Mouse (Mus musculus) heart, embryonic 15.5 days (tissue): ENCODE data around the gene Hivep2. TPM values are rescaled to one million over a fixed set of nuclear protein-coding genes. Genes with fewer than 3 reads are reported as not detected.

Experiments
- ATAC-seq: fragments of 200-750 bp; cut with Nextera tagmentation; replicated peaks from 2 replicates; pipeline ENCODE4 v1.8.0; 2017; ENCODE audit warnings: low read depth, moderate TSS enrichment; ENCODE audit not compliant: insufficient number of reproducible peaks, insufficient read depth, low FRiP score
- H3K27ac ChIP-seq: fragments of 300-500 bp; sonication (generic); 2 replicates; pipeline ENCODE4 v1.5.1; 2015; ENCODE audit warnings: mild to moderate bottlenecking, inconsistent platforms
- H3K27me3 ChIP-seq: fragments of 300-500 bp; sonication (generic); 2 replicates; pipeline ENCODE4 v1.6.1; 2015; ENCODE audit warnings: inconsistent platforms
- H3K36me3 ChIP-seq: fragments of 300-500 bp; sonication (generic); 2 replicates; pipeline ENCODE4 v1.6.1; 2015; ENCODE audit warnings: mild to moderate bottlenecking, inconsistent platforms
- H3K4me1 ChIP-seq: fragments of 300-500 bp; sonication (generic); replicated peaks from 2 replicates; pipeline ENCODE4 v1.6.1; 2015; ENCODE audit warnings: inconsistent platforms
- H3K4me2 ChIP-seq: fragments of 300-500 bp; sonication (generic); 2 replicates; pipeline ENCODE4 v1.6.1; 2015; ENCODE audit warnings: inconsistent platforms, mild to moderate bottlenecking, moderate library complexity
- H3K4me3 ChIP-seq: fragments of 300-500 bp; sonication (generic); 2 replicates; pipeline ENCODE4 v1.5.1; 2015; ENCODE audit warnings: mild to moderate bottlenecking, inconsistent platforms
- H3K9ac ChIP-seq: fragments of 300-500 bp; sonication (generic); 2 replicates; pipeline ENCODE4 v1.6.1; 2015; ENCODE audit warnings: mild to moderate bottlenecking, inconsistent platforms
- H3K9me3 ChIP-seq: fragments of 300-500 bp; sonication (generic); replicated peaks from 2 replicates; pipeline ENCODE4 v1.6.1; 2016; ENCODE audit warnings: inconsistent platforms
- WGBS: fragments of 180-500 bp; shearing (Covaris S2); methylation state at CpG from one replicate; pipeline ENCODE4 v1.1.7; 2015; ENCODE audit warnings: mixed read lengths; 5-methylcytosine and 5-hydroxymethylcytosine counted together
- polyA plus RNA-seq: library from polyadenylated mRNA; unstranded; fragments of >200 nt; fragmentation: Nextera tagmentation; extraction: Ambion mirVana; gene quantifications from 2 replicates; pipeline ENCODE4 v1.2.1, GENCODE M21; 2015

Gene Hivep2
- polyA plus RNA-seq, 1 experiment from 2014 or later, result 4.8 TPM

DNA sequence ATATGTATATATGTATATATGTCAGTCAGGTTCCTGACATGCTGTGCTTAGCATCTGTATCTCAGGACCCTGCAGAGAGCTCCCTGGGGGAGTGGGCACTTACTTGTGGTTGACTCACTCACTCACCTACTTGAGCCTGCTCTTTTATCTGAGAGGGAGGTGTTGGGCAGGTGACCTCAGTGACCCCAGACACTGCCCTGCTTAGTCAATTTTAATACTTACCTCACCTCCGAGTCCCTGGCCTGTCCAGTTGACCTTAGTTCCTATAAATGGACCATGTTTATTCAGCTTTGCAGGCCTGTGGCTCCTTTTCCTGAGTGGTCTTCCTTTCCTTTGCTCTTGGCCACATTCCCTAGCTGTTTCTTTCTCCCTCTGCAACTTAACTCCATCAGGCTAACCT lies 61.9 kb downstream of the Hivep2 start:
- ATAC-seq, result no peak
- Histone ChIP-seq H3K36me3 (no peaks in the 10 kb centered on the region), H3K4me3 (no peak overlapping the region), H3K27me3 (no peaks in the 10 kb centered on the region), H3K27ac (no peak overlapping the region), H3K4me1 (peaks cover 11% of the 10 kb centered on the region; the same call in 1 of the 2 replicates), H3K9ac (no peak overlapping the region), H3K9me3 (no peaks in the 10 kb centered on the region), H3K4me2 (no peak overlapping the region)
- WGBS, result 54% methylated on average over 1 of the region's 1 CpGs

DNA sequence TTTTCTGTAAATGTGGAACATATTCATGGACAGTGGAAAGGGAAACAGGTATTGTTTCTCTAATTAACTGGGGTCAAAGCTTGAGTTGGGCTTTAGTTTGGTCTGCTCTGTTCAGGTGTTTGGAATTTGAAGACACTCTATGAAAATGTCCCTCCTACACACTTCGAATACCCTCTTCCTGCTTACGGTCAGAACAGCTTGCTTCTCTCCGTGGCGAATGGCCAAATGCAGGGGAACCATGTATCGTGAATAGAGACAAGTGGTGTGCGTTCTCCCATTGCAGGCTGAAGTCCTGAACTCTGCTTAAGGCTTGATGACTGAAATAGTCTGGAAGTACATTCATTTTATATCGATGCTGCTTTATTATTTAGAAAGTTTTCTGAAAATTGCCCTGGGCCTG lies 63.1 kb downstream of the Hivep2 start:
- no peak overlapping the region for H3K4me2 ChIP-seq
- 72% methylated on average over 7 of the region's 7 CpGs for WGBS
- H3K4me1 ChIP-seq, result peaks cover 8% of the 10 kb centered on the region; the same call in 1 of the 2 replicates
- ATAC-seq, result no peak
- H3K27ac ChIP-seq, result no peak overlapping the region
- no peaks in the 10 kb centered on the region for H3K9me3 ChIP-seq
- no peaks in the 10 kb centered on the region for H3K36me3 ChIP-seq
- no peak overlapping the region for H3K4me3 ChIP-seq
- H3K9ac ChIP-seq, result no peak overlapping the region
- no peaks in the 10 kb centered on the region for H3K27me3 ChIP-seq

DNA sequence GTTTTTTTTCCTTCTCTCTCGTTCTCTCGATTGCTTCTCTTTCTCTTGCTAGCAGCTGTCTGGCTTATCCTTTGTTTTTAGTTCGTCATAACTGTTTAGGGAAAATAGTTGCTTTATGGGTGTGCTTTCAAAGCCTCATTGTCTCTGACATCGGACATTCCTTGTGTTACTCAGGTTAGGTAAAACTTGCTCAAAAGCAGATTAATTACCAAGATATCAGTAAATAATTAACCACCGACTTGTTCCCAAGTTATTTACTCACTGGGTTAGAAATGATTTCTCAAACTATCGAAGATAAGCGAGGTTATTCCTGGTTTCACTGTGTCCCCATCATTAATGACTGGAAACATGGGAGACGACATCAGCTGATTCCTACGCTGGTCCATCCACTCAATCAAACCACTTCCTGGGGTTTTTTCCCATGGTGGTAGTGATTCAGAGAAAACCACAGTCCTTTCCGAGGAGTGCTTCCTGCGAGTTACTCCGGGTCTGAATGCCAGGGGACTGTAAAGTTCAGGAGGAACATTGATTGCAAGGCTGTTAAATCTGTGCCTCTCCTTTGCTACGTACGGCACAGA lies 64.7 kb downstream of the Hivep2 start:
- H3K36me3 ChIP-seq, result no peaks in the 10 kb centered on the region

DNA sequence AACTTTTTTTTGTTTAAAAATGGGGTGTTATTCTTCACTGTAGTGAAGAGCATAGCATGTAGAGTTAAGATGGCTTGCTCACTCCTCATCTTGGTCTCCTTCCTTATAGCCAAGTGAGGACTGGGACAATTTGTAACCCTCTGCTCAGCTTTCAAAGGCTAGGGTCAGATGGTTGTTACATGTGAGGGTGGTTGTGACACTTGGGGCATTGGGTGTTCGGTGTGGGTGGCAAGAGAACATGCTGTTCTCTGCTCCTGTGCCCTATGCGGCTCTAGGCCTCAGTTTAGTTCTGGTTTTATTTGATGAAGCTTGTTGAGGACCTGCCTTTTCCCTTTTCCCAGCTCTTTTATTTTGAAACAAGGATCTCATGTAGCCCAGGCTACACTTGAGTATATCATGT lies 66.7 kb downstream of the Hivep2 start:
- H3K27ac ChIP-seq, result no peak overlapping the region
- no peaks in the 10 kb centered on the region for H3K9me3 ChIP-seq
- H3K4me3 ChIP-seq, result no peak overlapping the region
- no peak for ATAC-seq
- no peaks in the 10 kb centered on the region for H3K27me3 ChIP-seq
- H3K9ac ChIP-seq, result no peak overlapping the region
- no peaks in the 10 kb centered on the region for H3K36me3 ChIP-seq
- 89% methylated on average over 2 of the region's 2 CpGs for WGBS
- no peak overlapping the region for H3K4me2 ChIP-seq
- peaks cover 5% of the 10 kb centered on the region; the same call in 1 of the 2 replicates for H3K4me1 ChIP-seq

More for the DNA sequence above, 64.7 kb downstream of the Hivep2 start:
- peaks cover 5% of the 10 kb centered on the region; the same call in 1 of the 2 replicates for H3K4me1 ChIP-seq
- no peak for ATAC-seq
- no peak overlapping the region for H3K4me2 ChIP-seq
- 84% methylated on average over 14 of the region's 14 CpGs for WGBS
- H3K27me3 ChIP-seq, result no peaks in the 10 kb centered on the region
- H3K9ac ChIP-seq, result no peak overlapping the region
- no peak overlapping the region for H3K4me3 ChIP-seq
- H3K9me3 ChIP-seq, result no peaks in the 10 kb centered on the region
- H3K27ac ChIP-seq, result no peak overlapping the region

DNA sequence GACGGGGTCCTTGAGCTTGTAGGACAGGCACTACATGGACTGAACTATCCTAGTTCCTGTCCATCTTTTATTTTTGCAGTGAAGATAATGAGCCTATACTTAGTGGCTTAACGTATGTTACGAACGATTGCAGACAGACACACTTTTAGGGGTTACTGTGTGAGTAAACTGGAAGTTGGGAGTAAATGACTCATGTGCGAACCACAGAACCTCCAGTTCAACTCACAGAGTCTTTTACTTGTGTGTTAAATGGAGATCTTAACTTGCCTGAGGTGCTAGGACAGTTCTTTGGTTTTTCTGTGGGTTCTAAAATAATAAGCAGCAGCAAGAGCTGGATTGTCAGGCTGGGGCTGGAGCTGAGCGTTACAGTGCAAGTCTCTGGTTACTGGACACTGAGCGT lies 68.2 kb downstream of the Hivep2 start:
- peaks cover 3% of the 10 kb centered on the region; the same call in 1 of the 2 replicates for H3K4me1 ChIP-seq
- 89% methylated on average over 7 of the region's 7 CpGs for WGBS
- H3K27me3 ChIP-seq, result no peaks in the 10 kb centered on the region
- ATAC-seq, result no peak
- H3K9ac ChIP-seq, result no peak overlapping the region
- H3K36me3 ChIP-seq, result no peaks in the 10 kb centered on the region
- H3K4me3 ChIP-seq, result no peak overlapping the region
- H3K4me2 ChIP-seq, result no peak overlapping the region
- H3K27ac ChIP-seq, result no peak overlapping the region
- H3K9me3 ChIP-seq, result no peaks in the 10 kb centered on the region

DNA sequence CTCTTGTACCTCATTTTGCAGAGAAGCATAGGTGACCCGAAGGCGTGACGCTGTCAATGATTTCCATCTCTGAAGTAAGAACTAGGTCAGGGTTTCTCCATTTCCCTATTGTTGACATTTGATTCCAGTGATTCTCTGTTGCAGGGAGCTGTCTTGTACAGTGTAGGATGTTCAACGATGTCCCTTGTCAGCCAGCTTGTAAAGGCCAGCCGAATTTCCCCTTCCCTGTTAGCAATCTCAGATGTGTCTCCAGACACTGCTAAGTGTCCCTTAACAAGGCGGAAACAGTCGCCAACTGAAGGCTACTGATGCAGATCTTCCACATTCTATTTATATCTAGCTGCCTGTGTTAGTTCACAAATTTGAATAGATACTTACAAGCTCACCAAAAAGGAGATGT lies 68.9 kb downstream of the Hivep2 start:
- Histone ChIP-seq H3K4me2 (no peak overlapping the region), H3K36me3 (no peaks in the 10 kb centered on the region), H3K27me3 (no peaks in the 10 kb centered on the region), H3K4me1 (peaks cover 3% of the 10 kb centered on the region; the same call in 1 of the 2 replicates), H3K9ac (no peak overlapping the region), H3K27ac (no peak overlapping the region), H3K4me3 (no peak overlapping the region), H3K9me3 (no peaks in the 10 kb centered on the region)
- ATAC-seq, result no peak
- 64% methylated on average over 7 of the region's 7 CpGs for WGBS

DNA sequence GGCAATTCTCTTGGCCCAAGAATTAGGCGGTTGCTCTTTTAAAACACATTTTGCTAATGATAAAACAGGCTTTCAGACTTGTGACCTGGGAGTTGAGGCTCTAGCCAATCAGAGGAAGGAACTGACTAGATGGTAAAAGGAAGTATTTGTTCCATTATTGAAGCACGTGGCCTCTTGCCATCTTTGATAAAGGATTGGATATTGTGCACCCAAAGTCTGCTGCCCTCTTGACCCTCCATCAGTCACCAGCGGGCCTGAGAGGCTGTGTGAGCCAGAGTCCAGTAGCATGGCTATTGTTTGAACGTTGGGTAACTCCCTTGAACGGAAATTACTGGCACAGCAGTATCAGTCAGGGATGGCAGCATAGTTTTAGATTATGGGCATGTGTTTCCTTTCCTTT lies 69.7 kb downstream of the Hivep2 start:
- no peaks in the 10 kb centered on the region for H3K27me3 ChIP-seq
- H3K36me3 ChIP-seq, result no peaks in the 10 kb centered on the region
- no peak overlapping the region for H3K27ac ChIP-seq
- no peak overlapping the region for H3K4me2 ChIP-seq
- H3K4me1 ChIP-seq, result peaks cover 3% of the 10 kb centered on the region; the same call in 1 of the 2 replicates
- H3K9ac ChIP-seq, result no peak overlapping the region
- no peak overlapping the region for H3K4me3 ChIP-seq
- 64% methylated on average over 5 of the region's 5 CpGs for WGBS
- no peaks in the 10 kb centered on the region for H3K9me3 ChIP-seq
- no peak for ATAC-seq

DNA sequence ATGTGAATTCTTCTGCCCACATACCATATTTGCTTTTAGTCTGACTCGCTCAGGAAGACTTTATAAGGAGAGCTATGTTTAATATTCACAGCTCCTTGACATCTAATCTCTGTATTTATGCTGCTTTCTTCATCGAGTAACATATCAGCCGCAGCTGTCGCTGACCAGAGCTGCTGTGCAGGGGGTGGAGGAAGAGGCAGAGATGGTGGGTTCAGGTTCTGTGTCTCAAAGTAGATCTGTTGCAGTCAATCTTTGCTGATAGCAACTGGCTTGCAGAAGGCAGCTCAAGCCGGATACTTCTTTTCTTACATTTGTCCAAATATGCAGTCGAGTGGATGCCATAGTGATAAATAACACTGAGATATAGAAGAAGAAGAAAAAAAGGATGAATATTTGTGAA lies 70.6 kb downstream of the Hivep2 start:
- no peaks in the 10 kb centered on the region for H3K9me3 ChIP-seq
- H3K27me3 ChIP-seq, result no peaks in the 10 kb centered on the region
- H3K9ac ChIP-seq, result no peak overlapping the region
- no peaks in the 10 kb centered on the region for H3K36me3 ChIP-seq
- 67% methylated on average over 6 of the region's 6 CpGs for WGBS
- no peak overlapping the region for H3K4me3 ChIP-seq
- peaks cover 7% of the 10 kb centered on the region; the same call in 1 of the 2 replicates for H3K4me1 ChIP-seq
- H3K27ac ChIP-seq, result no peak overlapping the region
- ATAC-seq, result no peak
- H3K4me2 ChIP-seq, result no peak overlapping the region

DNA sequence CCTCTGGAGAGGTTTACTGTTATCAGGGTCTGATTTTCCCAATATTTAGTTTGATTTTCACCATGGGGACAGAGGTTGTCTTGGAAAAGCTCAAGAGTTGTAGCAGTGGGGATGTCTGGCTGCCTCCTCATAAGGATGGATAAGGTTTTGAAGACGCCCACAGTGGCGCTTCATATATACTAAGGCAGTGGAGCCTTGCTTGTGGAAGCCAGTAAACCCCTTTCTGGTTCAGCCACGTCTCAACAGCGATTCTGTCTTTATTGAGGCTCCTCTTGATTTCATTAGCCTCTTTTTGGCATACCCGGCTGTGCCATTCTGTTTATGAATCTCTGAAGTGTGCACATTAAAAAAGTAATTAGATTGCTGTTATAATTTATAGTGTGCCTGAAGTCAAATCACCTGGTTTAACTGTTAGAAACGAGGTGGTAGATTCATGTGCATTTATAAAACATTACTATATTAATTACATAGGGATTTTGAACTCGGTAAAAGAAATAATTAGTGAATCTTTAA lies 72.2 kb downstream of the Hivep2 start:
- Histone ChIP-seq H3K9me3 (no peaks in the 10 kb centered on the region), H3K4me1 (peaks cover 7% of the 10 kb centered on the region; the same call in 1 of the 2 replicates), H3K4me2 (no peak overlapping the region), H3K9ac (no peak overlapping the region), H3K36me3 (no peaks in the 10 kb centered on the region), H3K4me3 (no peak overlapping the region), H3K27ac (no peak overlapping the region), H3K27me3 (no peaks in the 10 kb centered on the region)
- 86% methylated on average over 7 of the region's 7 CpGs for WGBS
- ATAC-seq, result no peak

DNA sequence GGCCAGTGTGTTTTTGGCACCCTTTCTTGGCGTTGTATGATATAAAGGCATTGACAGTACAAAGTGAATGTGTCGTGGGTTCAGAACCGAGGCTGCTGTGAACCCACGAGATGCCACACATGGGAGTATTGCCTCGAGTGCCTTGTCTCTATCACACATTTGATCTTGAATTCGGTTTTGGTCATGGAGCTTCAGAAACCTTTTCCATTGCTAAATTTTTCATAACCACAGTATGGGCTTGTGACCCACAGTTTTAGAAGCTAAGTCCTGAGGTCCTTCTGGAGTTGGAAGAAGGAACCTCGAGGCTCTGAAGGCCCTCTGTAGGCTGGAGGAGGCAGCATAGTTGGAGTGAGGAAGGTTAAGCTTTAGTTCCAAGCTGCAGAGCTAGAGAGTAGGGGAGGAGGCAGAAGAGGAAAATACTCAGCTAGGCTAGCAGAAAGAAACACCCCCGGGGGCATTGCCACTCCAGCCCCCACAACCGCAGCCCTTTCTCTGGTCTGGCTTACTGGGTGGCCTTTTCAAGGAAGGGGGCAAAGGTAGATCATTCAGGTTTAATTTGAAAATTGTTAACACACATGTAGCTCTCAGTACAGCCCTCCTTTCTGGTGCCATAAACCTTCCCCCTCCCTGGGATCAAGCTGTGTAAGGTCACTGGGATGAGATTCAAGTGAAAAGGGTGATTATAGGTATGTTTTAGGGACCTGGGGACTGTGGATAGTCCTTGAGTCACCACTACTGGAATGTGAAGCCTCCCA lies 75.0 kb downstream of the Hivep2 start:
- H3K9me3 ChIP-seq, result no peaks in the 10 kb centered on the region
- WGBS, result 67% methylated on average over 9 of the region's 9 CpGs
- H3K4me3 ChIP-seq, result no peak overlapping the region
- no peak overlapping the region for H3K9ac ChIP-seq
- peaks cover 18% of the 10 kb centered on the region for H3K4me1 ChIP-seq
- no peaks in the 10 kb centered on the region for H3K27me3 ChIP-seq
- H3K4me2 ChIP-seq, result no peak overlapping the region
- H3K27ac ChIP-seq, result no peak overlapping the region
- no peaks in the 10 kb centered on the region for H3K36me3 ChIP-seq
- ATAC-seq, result no peak

DNA sequence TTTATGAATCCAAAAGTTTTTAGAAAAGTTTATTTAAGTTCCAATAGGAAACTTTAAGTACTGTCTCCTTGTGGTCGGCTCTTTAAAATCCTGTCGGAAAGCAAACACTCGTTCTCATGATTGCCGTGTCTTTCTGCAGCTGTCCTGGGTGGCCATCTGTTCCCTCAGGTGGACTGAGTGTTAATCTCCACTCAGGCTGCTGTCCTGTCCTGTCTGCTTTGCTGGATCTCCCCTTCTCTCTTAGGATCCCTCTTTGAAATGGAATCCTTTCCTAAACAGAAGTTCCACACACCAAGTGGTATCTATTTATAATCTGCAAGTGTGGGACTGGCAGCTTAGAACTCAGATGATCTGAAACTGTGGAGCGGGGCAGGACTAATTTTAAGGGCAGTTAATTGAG lies 75.7 kb downstream of the Hivep2 start:
- no peak overlapping the region for H3K4me3 ChIP-seq
- 59% methylated on average over 5 of the region's 5 CpGs for WGBS
- H3K4me2 ChIP-seq, result no peak overlapping the region
- no peaks in the 10 kb centered on the region for H3K9me3 ChIP-seq
- H3K4me1 ChIP-seq, result peaks cover 25% of the 10 kb centered on the region
- H3K36me3 ChIP-seq, result no peaks in the 10 kb centered on the region
- H3K27me3 ChIP-seq, result no peaks in the 10 kb centered on the region
- no peak overlapping the region for H3K9ac ChIP-seq
- ATAC-seq, result no peak
- H3K27ac ChIP-seq, result no peak overlapping the region
